In genomic region chr6:38049601-38050000, GRCm38 (mm10) we compare ENCODE assay signal across 20 mouse cellular contexts. TPM values are rescaled to one million over a fixed set of nuclear protein-coding genes. Genes with fewer than 3 reads are reported as not detected.
DNase-seq lines count a peak whose midpoint lies in the region; ATAC-seq and TF ChIP-seq lines count a peak whose summit lies in the region.
"Had no signal": no experiment of that assay in that cellular context is flagged by ENCODE, and none has a peak within 500 bp of the region (broad histone marks: within the 10 kb centered on the region; RNA-seq: fewer than 3 reads in every experiment).

No protein-coding gene starts in this region.

- no peak overlapping the region for H3K4me3 ChIP-seq in hindbrain, embryonic 13.5 days
- H3K4me3 ChIP-seq in hindbrain, embryonic 14.5 days (replicated peaks; ENCODE audit: low read length): no peak overlapping the region
- no peak overlapping the region for H3K4me3 ChIP-seq in left cerebral cortex, adult 2 months
- H3K4me3 ChIP-seq in ES-Bruce4 (ENCODE audit: low read depth, low read length): no peak overlapping the region
- H3K4me3 ChIP-seq: embryonic facial prominence, embryonic 15.5 days; forebrain, embryonic 10.5 days; liver, embryonic 15.5 days; midbrain, embryonic 10.5 days; neural tube, embryonic 12.5 days had no signal

- TF ChIP-seq CTCF in left cerebral cortex, adult 2 months (IDR thresholded peaks at IDR 0.05): peak; percentile 4
- peak; percentile 22 for TF ChIP-seq CTCF in ES-Bruce4 (IDR thresholded peaks at IDR 0.05; ENCODE audit: low read depth, low read length)

- intact Hi-C loops in left cerebral cortex, adult 2 months (cut with DNase I): no loop called here

- no peak for TF ChIP-seq EP300 in ES-Bruce4 (IDR thresholded peaks at IDR 0.05; ENCODE audit: insufficient read depth, low read depth, low read length)

- WGBS in hindbrain, embryonic 13.5 days: 95% methylated on average over 6 of the region's 6 CpGs
- 91% methylated on average over 6 of the region's 6 CpGs for WGBS in hindbrain, embryonic 14.5 days

- 0 out of 2 replicates have a peak overlapping the region, but pooled peaks have one; percentile 32 for H3K27ac ChIP-seq in hindbrain, embryonic 13.5 days
- no peak overlapping the region for H3K27ac ChIP-seq in hindbrain, embryonic 14.5 days
- H3K27ac ChIP-seq in left cerebral cortex, adult 2 months: no peak overlapping the region
- no peak overlapping the region for H3K27ac ChIP-seq in ES-Bruce4 (ENCODE audit: insufficient read depth, low read length)
- H3K27ac ChIP-seq: embryonic facial prominence, embryonic 15.5 days; liver, embryonic 15.5 days; midbrain, embryonic 10.5 days; neural tube, embryonic 12.5 days had no signal

- no peak overlapping the region for H3K9ac ChIP-seq in hindbrain, embryonic 13.5 days
- H3K9ac ChIP-seq in hindbrain, embryonic 14.5 days: no peak overlapping the region
- H3K9ac ChIP-seq in ES-Bruce4 (ENCODE audit: low read depth, poor library complexity, severe bottlenecking): no peak overlapping the region
- H3K9ac ChIP-seq: embryonic facial prominence, embryonic 15.5 days; liver, embryonic 15.5 days; neural tube, embryonic 12.5 days had no signal

- no peak overlapping the region for H3K4me2 ChIP-seq in hindbrain, embryonic 13.5 days
- no peak overlapping the region for H3K4me2 ChIP-seq in hindbrain, embryonic 14.5 days (replicated peaks)
- H3K4me2 ChIP-seq: embryonic facial prominence, embryonic 15.5 days; liver, embryonic 15.5 days; neural tube, embryonic 12.5 days had no signal

- no peaks in the 10 kb centered on the region for H3K9me3 ChIP-seq in hindbrain, embryonic 13.5 days
- no peaks in the 10 kb centered on the region for H3K9me3 ChIP-seq in hindbrain, embryonic 14.5 days (ENCODE audit: control insufficient read depth, low read length)
- no peaks in the 10 kb centered on the region for H3K9me3 ChIP-seq in ES-Bruce4 (replicated peaks; ENCODE audit: control insufficient read depth, insufficient read depth, low read length, poor library complexity, severe bottlenecking)
- H3K9me3 ChIP-seq: embryonic facial prominence, embryonic 15.5 days; forebrain, embryonic 10.5 days; liver, embryonic 15.5 days; midbrain, embryonic 10.5 days; neural tube, embryonic 12.5 days had no signal

- TF ChIP-seq POLR2A in ES-Bruce4 (IDR thresholded peaks at IDR 0.05; ENCODE audit: insufficient read depth, low read length): no peak

- H3K27me3 ChIP-seq in hindbrain, embryonic 13.5 days: no peaks in the 10 kb centered on the region
- H3K27me3 ChIP-seq in hindbrain, embryonic 14.5 days (ENCODE audit: control insufficient read depth, insufficient read depth, low read length): no peaks in the 10 kb centered on the region
- H3K27me3 ChIP-seq in ES-Bruce4 (ENCODE audit: control insufficient read depth, insufficient read depth, low read length, poor library complexity, severe bottlenecking): no peaks in the 10 kb centered on the region
- H3K27me3 ChIP-seq: embryonic facial prominence, embryonic 15.5 days; liver, embryonic 15.5 days; neural tube, embryonic 12.5 days had no signal

- DNase-seq in hindbrain, embryonic 14.5 days (ENCODE audit: low spot score): no peak
- DNase-seq in left cerebral cortex, adult 2 months (ENCODE audit: extremely low spot score in 1 of 2, low spot score in 2 of 2): no peak
- no peak for DNase-seq in left cerebral cortex, adult 11 months (ENCODE audit: low spot score)
- peak; percentile 43 for DNase-seq in ZHBTc4 (ENCODE audit: low read depth, low spot score)
- no peak for DNase-seq in cerebellum, postnatal 4 days (ENCODE audit: low spot score in 2 of 2)
- no peak for DNase-seq in gastrocnemius, postnatal 4 days (ENCODE audit: low spot score in 2 of 2)
- DNase-seq: cerebellum, adult 9-10 months; gastrocnemius, postnatal 14 days; left cerebral cortex, postnatal 4 days; thymus, postnatal 14 days had no signal

- ATAC-seq in hindbrain, embryonic 13.5 days (ENCODE audit: low FRiP score): no peak
- ATAC-seq in hindbrain, embryonic 14.5 days (ENCODE audit: low FRiP score): no peak

- no peaks in the 10 kb centered on the region for H3K36me3 ChIP-seq in hindbrain, embryonic 13.5 days
- H3K36me3 ChIP-seq in hindbrain, embryonic 14.5 days (replicated peaks; ENCODE audit: control insufficient read depth, insufficient read depth): no peaks in the 10 kb centered on the region
- H3K36me3 ChIP-seq in ES-Bruce4 (ENCODE audit: control insufficient read depth, insufficient read depth, low read length, poor library complexity, severe bottlenecking): no peaks in the 10 kb centered on the region
- H3K36me3 ChIP-seq: embryonic facial prominence, embryonic 15.5 days; forebrain, embryonic 10.5 days; liver, embryonic 15.5 days; midbrain, embryonic 10.5 days; neural tube, embryonic 12.5 days had no signal

- no peaks in the 10 kb centered on the region for H3K4me1 ChIP-seq in hindbrain, embryonic 13.5 days (replicated peaks)
- H3K4me1 ChIP-seq in hindbrain, embryonic 14.5 days (replicated peaks; ENCODE audit: control insufficient read depth, insufficient read depth, low read length): no peaks in the 10 kb centered on the region
- H3K4me1 ChIP-seq in ES-Bruce4 (ENCODE audit: control insufficient read depth, insufficient read depth, low read length): no peaks in the 10 kb centered on the region
- H3K4me1 ChIP-seq: liver, embryonic 15.5 days; neural tube, embryonic 12.5 days had no signal

RNA-seq across cellular contexts. Expression of gene Svopl, which starts 2.8 kb away (rescaled TPM):
- 1.5 and 3.1 TPM in 2 replicates for polyA plus RNA-seq in hindbrain, embryonic 13.5 days (2015; fragmentation: Nextera tagmentation; extraction: Ambion mirVana)
- 0.81 and 1.6 TPM in 2 replicates for polyA plus RNA-seq in hindbrain, embryonic 14.5 days (2014; fragmentation: Nextera tagmentation; extraction: Ambion mirVana)
- under 1 TPM in 1 of 2 experiments, not detected in 1; 0.14 TPM for total RNA-seq in left cerebral cortex, adult 2 months (2021)
- polyA plus RNA-seq in ES-Bruce4 (2011; ENCODE audit: insufficient read depth, insufficient read length, low read depth, missing spikeins): 0.29 and 0.64 TPM in 2 replicates
- total RNA-seq in gastrocnemius, postnatal 4 days (2021): 1 to 10 TPM; 1.5 to 1.6 TPM
- total RNA-seq: left cerebral cortex, postnatal 4 days had no signal
- polyA plus RNA-seq: liver, embryonic 15.5 days had no signal

RNA-seq across cellular contexts. Expression of gene Tmem213, which starts 59.5 kb away (rescaled TPM):
- not detected in 2 replicates for polyA plus RNA-seq in hindbrain, embryonic 13.5 days (2015; fragmentation: Nextera tagmentation; extraction: Ambion mirVana)
- polyA plus RNA-seq in hindbrain, embryonic 14.5 days (2014; fragmentation: Nextera tagmentation; extraction: Ambion mirVana): not detected in 2 replicates
- total RNA-seq in left cerebral cortex, adult 2 months (2021): not detected
- 3.0 and 3.3 TPM in 2 replicates for polyA plus RNA-seq in ES-Bruce4 (2011; ENCODE audit: insufficient read depth, insufficient read length, low read depth, missing spikeins)
- total RNA-seq in gastrocnemius, postnatal 4 days (2021): not detected
- total RNA-seq: gastrocnemius, postnatal 14 days; heart, postnatal 36 days; layer of hippocampus, postnatal 14 days; left cerebral cortex, postnatal 4 days had no signal
- polyA plus RNA-seq: forebrain, embryonic 10.5 days; liver, embryonic 15.5 days; midbrain, embryonic 10.5 days; neural tube, embryonic 12.5 days; spleen, adult 2 months had no signal
